Mouse (Mus musculus): Measurements from ENCODE around the gene Hpse2. TPM values are rescaled to one million over a fixed set of nuclear protein-coding genes. Genes with fewer than 3 reads are reported as not detected.

The Hpse2 gene
- polyA plus RNA-seq, 1 experiment: not detected

- Histone ChIP-seq H3K9me3 (replicated peaks; ENCODE audit: control insufficient read depth, insufficient read depth, low read length, poor library complexity, severe bottlenecking) (no peaks in the 10 kb centered on the region), H3K9ac (ENCODE audit: low read depth, poor library complexity, severe bottlenecking) (no peak overlapping the region), H3K4me3 (ENCODE audit: low read depth, low read length) (no peak overlapping the region), H3K27me3 (ENCODE audit: control insufficient read depth, insufficient read depth, low read length, poor library complexity, severe bottlenecking) (no peaks in the 10 kb centered on the region), H3K27ac (ENCODE audit: insufficient read depth, low read length) (no peak overlapping the region), H3K36me3 (ENCODE audit: control insufficient read depth, insufficient read depth, low read length, poor library complexity, severe bottlenecking) (no peaks in the 10 kb centered on the region), H3K4me1 (ENCODE audit: control insufficient read depth, insufficient read depth, low read length) (no peaks in the 10 kb centered on the region)
- TF ChIP-seq CTCF (IDR thresholded peaks at IDR 0.05; ENCODE audit: low read depth, low read length) (no peak), EP300 (IDR thresholded peaks at IDR 0.05; ENCODE audit: insufficient read depth, low read depth, low read length) (no peak), POLR2A (IDR thresholded peaks at IDR 0.05; ENCODE audit: insufficient read depth, low read length) (no peak)
Observed at GRCm38 (mm10) chr19:42909719-42910118, 478.4 kb downstream of the Hpse2 start.

GRCm38 (mm10) chr19:42908553-42908952 is 479.6 kb downstream of the Hpse2 start:
- Histone ChIP-seq H3K9me3 (replicated peaks; ENCODE audit: control insufficient read depth, insufficient read depth, low read length, poor library complexity, severe bottlenecking) (no peaks in the 10 kb centered on the region), H3K27ac (ENCODE audit: insufficient read depth, low read length) (no peak overlapping the region), H3K36me3 (ENCODE audit: control insufficient read depth, insufficient read depth, low read length, poor library complexity, severe bottlenecking) (no peaks in the 10 kb centered on the region), H3K9ac (ENCODE audit: low read depth, poor library complexity, severe bottlenecking) (no peak overlapping the region), H3K27me3 (ENCODE audit: control insufficient read depth, insufficient read depth, low read length, poor library complexity, severe bottlenecking) (no peaks in the 10 kb centered on the region), H3K4me3 (ENCODE audit: low read depth, low read length) (no peak overlapping the region), H3K4me1 (ENCODE audit: control insufficient read depth, insufficient read depth, low read length) (no peaks in the 10 kb centered on the region)
- TF ChIP-seq CTCF (IDR thresholded peaks at IDR 0.05; ENCODE audit: low read depth, low read length): no peak
- no peak for TF ChIP-seq EP300 (IDR thresholded peaks at IDR 0.05; ENCODE audit: insufficient read depth, low read depth, low read length)
- no peak for TF ChIP-seq POLR2A (IDR thresholded peaks at IDR 0.05; ENCODE audit: insufficient read depth, low read length)

GRCm38 (mm10) chr19:42906328-42906727 is 481.8 kb downstream of the Hpse2 start:
- H3K4me3 ChIP-seq (ENCODE audit: low read depth, low read length): no peak overlapping the region
- no peaks in the 10 kb centered on the region for H3K4me1 ChIP-seq (ENCODE audit: control insufficient read depth, insufficient read depth, low read length)
- H3K27ac ChIP-seq (ENCODE audit: insufficient read depth, low read length): no peak overlapping the region
- no peak overlapping the region for H3K9ac ChIP-seq (ENCODE audit: low read depth, poor library complexity, severe bottlenecking)
- TF ChIP-seq POLR2A (IDR thresholded peaks at IDR 0.05; ENCODE audit: insufficient read depth, low read length): no peak
- TF ChIP-seq CTCF (IDR thresholded peaks at IDR 0.05; ENCODE audit: low read depth, low read length): no peak
- H3K27me3 ChIP-seq (ENCODE audit: control insufficient read depth, insufficient read depth, low read length, poor library complexity, severe bottlenecking): no peaks in the 10 kb centered on the region
- no peaks in the 10 kb centered on the region for H3K36me3 ChIP-seq (ENCODE audit: control insufficient read depth, insufficient read depth, low read length, poor library complexity, severe bottlenecking)
- H3K9me3 ChIP-seq (replicated peaks; ENCODE audit: control insufficient read depth, insufficient read depth, low read length, poor library complexity, severe bottlenecking): no peaks in the 10 kb centered on the region

- no peak overlapping the region for H3K27ac ChIP-seq (ENCODE audit: insufficient read depth, low read length)
- H3K4me3 ChIP-seq (ENCODE audit: low read depth, low read length): no peak overlapping the region
- no peaks in the 10 kb centered on the region for H3K9me3 ChIP-seq (replicated peaks; ENCODE audit: control insufficient read depth, insufficient read depth, low read length, poor library complexity, severe bottlenecking)
- H3K27me3 ChIP-seq (ENCODE audit: control insufficient read depth, insufficient read depth, low read length, poor library complexity, severe bottlenecking): no peaks in the 10 kb centered on the region
- TF ChIP-seq CTCF (IDR thresholded peaks at IDR 0.05; ENCODE audit: low read depth, low read length) (no peak), POLR2A (IDR thresholded peaks at IDR 0.05; ENCODE audit: insufficient read depth, low read length) (no peak), EP300 (IDR thresholded peaks at IDR 0.05; ENCODE audit: insufficient read depth, low read depth, low read length) (no peak)
- no peaks in the 10 kb centered on the region for H3K36me3 ChIP-seq (ENCODE audit: control insufficient read depth, insufficient read depth, low read length, poor library complexity, severe bottlenecking)
- H3K9ac ChIP-seq (ENCODE audit: low read depth, poor library complexity, severe bottlenecking): no peak overlapping the region
- H3K4me1 ChIP-seq (ENCODE audit: control insufficient read depth, insufficient read depth, low read length): no peaks in the 10 kb centered on the region
Observed at GRCm38 (mm10) chr19:42904726-42905125, 483.4 kb downstream of the Hpse2 start.

GRCm38 (mm10) chr19:42904240-42904639 is 483.9 kb downstream of the Hpse2 start:
- H3K27me3 ChIP-seq (ENCODE audit: control insufficient read depth, insufficient read depth, low read length, poor library complexity, severe bottlenecking): no peaks in the 10 kb centered on the region
- TF ChIP-seq CTCF (IDR thresholded peaks at IDR 0.05; ENCODE audit: low read depth, low read length) (no peak), POLR2A (IDR thresholded peaks at IDR 0.05; ENCODE audit: insufficient read depth, low read length) (no peak)
- H3K36me3 ChIP-seq (ENCODE audit: control insufficient read depth, insufficient read depth, low read length, poor library complexity, severe bottlenecking): no peaks in the 10 kb centered on the region
- H3K4me3 ChIP-seq (ENCODE audit: low read depth, low read length): no peak overlapping the region
- H3K9ac ChIP-seq (ENCODE audit: low read depth, poor library complexity, severe bottlenecking): no peak overlapping the region
- no peak overlapping the region for H3K27ac ChIP-seq (ENCODE audit: insufficient read depth, low read length)
- no peaks in the 10 kb centered on the region for H3K4me1 ChIP-seq (ENCODE audit: control insufficient read depth, insufficient read depth, low read length)
- no peaks in the 10 kb centered on the region for H3K9me3 ChIP-seq (replicated peaks; ENCODE audit: control insufficient read depth, insufficient read depth, low read length, poor library complexity, severe bottlenecking)

GRCm38 (mm10) chr19:42903840-42904239 is 484.3 kb downstream of the Hpse2 start:
- H3K4me3 ChIP-seq (ENCODE audit: low read depth, low read length): no peak overlapping the region
- no peaks in the 10 kb centered on the region for H3K36me3 ChIP-seq (ENCODE audit: control insufficient read depth, insufficient read depth, low read length, poor library complexity, severe bottlenecking)
- no peak overlapping the region for H3K27ac ChIP-seq (ENCODE audit: insufficient read depth, low read length)
- H3K9me3 ChIP-seq (replicated peaks; ENCODE audit: control insufficient read depth, insufficient read depth, low read length, poor library complexity, severe bottlenecking): no peaks in the 10 kb centered on the region
- no peaks in the 10 kb centered on the region for H3K4me1 ChIP-seq (ENCODE audit: control insufficient read depth, insufficient read depth, low read length)
- H3K27me3 ChIP-seq (ENCODE audit: control insufficient read depth, insufficient read depth, low read length, poor library complexity, severe bottlenecking): no peaks in the 10 kb centered on the region
- TF ChIP-seq POLR2A (IDR thresholded peaks at IDR 0.05; ENCODE audit: insufficient read depth, low read length) (no peak), EP300 (IDR thresholded peaks at IDR 0.05; ENCODE audit: insufficient read depth, low read depth, low read length) (no peak), CTCF (IDR thresholded peaks at IDR 0.05; ENCODE audit: low read depth, low read length) (no peak)
- H3K9ac ChIP-seq (ENCODE audit: low read depth, poor library complexity, severe bottlenecking): no peak overlapping the region
